Mouse (Mus musculus) hindbrain, embryonic 15.5 days (tissue): ENCODE measurements around the gene Myh2. TPM values are rescaled to one million over a fixed set of nuclear protein-coding genes. Genes with fewer than 3 reads are reported as not detected.

Experiments used
- ATAC-seq: fragments of 200-750 bp; cut with Nextera tagmentation; 2 replicates; pipeline ENCODE4 v1.8.0; 2017; ENCODE audit warnings: low read depth, moderate number of reproducible peaks, moderate TSS enrichment; ENCODE audit not compliant: low FRiP score
- H3K27ac ChIP-seq: fragments of 300-500 bp; sonication (generic); replicated peaks from 2 replicates; pipeline ENCODE4 v1.5.1; 2015; ENCODE audit warnings: mild to moderate bottlenecking, inconsistent platforms
- H3K27me3 ChIP-seq: fragments of 300-500 bp; sonication (generic); 2 replicates; pipeline ENCODE4 v1.6.1; 2015; ENCODE audit warnings: control low read depth, inconsistent platforms
- H3K36me3 ChIP-seq: fragments of 300-500 bp; sonication (generic); 2 replicates; pipeline ENCODE4 v1.6.1; 2015; ENCODE audit warnings: control low read depth, inconsistent platforms
- H3K4me1 ChIP-seq: fragments of 300-500 bp; sonication (generic); replicated peaks from 2 replicates; pipeline ENCODE4 v1.6.1; 2015; ENCODE audit warnings: control low read depth, inconsistent platforms
- H3K4me2 ChIP-seq: fragments of 300-500 bp; sonication (generic); 2 replicates; pipeline ENCODE4 v1.6.1; 2015; ENCODE audit warnings: moderate library complexity, mild to moderate bottlenecking, inconsistent platforms
- H3K4me3 ChIP-seq: fragments of 300-500 bp; sonication (generic); 2 replicates; pipeline ENCODE4 v1.5.1; 2015; ENCODE audit warnings: mild to moderate bottlenecking, inconsistent platforms
- H3K9ac ChIP-seq: fragments of 300-500 bp; sonication (generic); 2 replicates; pipeline ENCODE4 v1.6.1; 2015; ENCODE audit warnings: inconsistent platforms
- H3K9me3 ChIP-seq: fragments of 300-500 bp; sonication (generic); 2 replicates; pipeline ENCODE4 v1.6.1; 2016; ENCODE audit warnings: control low read depth, inconsistent platforms
- WGBS: fragments of 180-500 bp; shearing (Covaris S2); methylation state at CpG from one replicate; pipeline ENCODE4 v1.1.7; 2015; 5-methylcytosine and 5-hydroxymethylcytosine counted together
- polyA plus RNA-seq: library from polyadenylated mRNA; unstranded; fragments of >200 nt; fragmentation: Nextera tagmentation; extraction: Ambion mirVana; gene quantifications from 2 replicates; pipeline ENCODE4 v1.2.1, GENCODE M21; 2015

The Myh2 gene
- 0.17 and 0.29 TPM in 2 replicates for polyA plus RNA-seq

DNA sequence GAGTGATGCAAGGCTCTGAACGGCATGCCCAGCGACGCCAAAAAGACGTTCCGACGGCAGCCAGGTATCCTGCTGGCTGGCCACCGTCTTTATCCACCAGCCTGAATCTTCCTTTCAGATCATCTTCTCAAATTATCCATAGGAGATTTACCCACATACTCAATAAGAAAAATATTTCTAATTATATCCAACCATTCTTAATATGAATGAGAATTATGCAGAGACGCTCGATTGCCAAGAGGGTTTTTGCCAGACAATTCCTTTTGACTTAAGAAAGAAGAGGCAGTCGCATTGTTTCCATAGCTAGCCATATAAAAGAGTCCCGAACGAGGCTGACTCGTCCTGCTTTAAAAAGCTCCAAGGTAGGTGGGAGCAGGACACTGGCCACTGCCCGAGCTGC lies at the start of gene Myh2:
Gene Myh2 (plus strand): TSS at position 301 of the 400 bp plus-strand sequence.
- H3K4me1 ChIP-seq, result no peaks in the 10 kb centered on the region
- H3K27me3 ChIP-seq, result no peaks in the 10 kb centered on the region
- no peak within 1 kb of the TSS for H3K27ac ChIP-seq
- H3K4me3 ChIP-seq, result no peak within 1 kb of the TSS
- H3K9ac ChIP-seq, result no peak within 1 kb of the TSS
- no peaks in the 10 kb centered on the region for H3K9me3 ChIP-seq
- no peaks in the 10 kb centered on the region for H3K36me3 ChIP-seq
- ATAC-seq, result no peak
- WGBS, result 62% methylated on average over 14 of the region's 14 CpGs
- H3K4me2 ChIP-seq, result no peak within 1 kb of the TSS

DNA sequence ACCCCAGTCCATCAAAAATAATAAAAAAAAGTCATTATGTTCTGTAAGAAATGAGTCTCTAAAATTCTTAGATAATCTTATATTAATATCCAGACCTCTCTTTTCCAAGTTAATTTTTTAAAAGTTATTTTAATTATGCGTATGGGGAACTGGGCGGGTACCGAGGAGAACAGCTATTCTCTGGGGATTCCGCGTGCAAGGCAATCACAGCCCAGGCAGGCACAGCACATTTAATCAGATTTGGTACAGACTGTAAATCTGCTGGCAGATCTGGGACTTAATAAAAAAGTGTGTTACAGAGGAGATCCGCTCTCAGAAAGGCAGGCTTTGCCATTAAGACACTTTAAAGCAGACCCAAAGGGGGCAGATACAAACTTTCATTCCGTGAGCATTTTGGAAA lies 45.9 kb upstream of the Myh2 start:
- H3K4me3 ChIP-seq, result no peak overlapping the region
- 0 out of 2 replicates have a peak, but pooled peaks cover 4% of the 10 kb centered on the region for H3K4me1 ChIP-seq
- no peak overlapping the region for H3K27ac ChIP-seq
- no peak overlapping the region for H3K4me2 ChIP-seq
- ATAC-seq, result no peak
- no peaks in the 10 kb centered on the region for H3K9me3 ChIP-seq
- WGBS, result 62% methylated on average over 7 of the region's 7 CpGs
- no peaks in the 10 kb centered on the region for H3K36me3 ChIP-seq
- H3K9ac ChIP-seq, result no peak overlapping the region
- H3K27me3 ChIP-seq, result no peaks in the 10 kb centered on the region

- Histone ChIP-seq H3K4me3 (no peak overlapping the region), H3K9me3 (no peaks in the 10 kb centered on the region), H3K27me3 (no peaks in the 10 kb centered on the region), H3K4me2 (no peak overlapping the region), H3K9ac (no peak overlapping the region), H3K4me1 (0 out of 2 replicates have a peak, but pooled peaks cover 4% of the 10 kb centered on the region), H3K36me3 (no peaks in the 10 kb centered on the region), H3K27ac (no peak overlapping the region)
- no peak for ATAC-seq
- 73% methylated on average over 17 of the region's 17 CpGs for WGBS
These were observed 45.5 kb upstream of the Myh2 start for GRCm38 (mm10) chr11:67125361-67125760.

GRCm38 (mm10) chr11:67133526-67133925 lies 37.3 kb upstream of the Myh2 start:
- no peak overlapping the region for H3K27ac ChIP-seq
- no peaks in the 10 kb centered on the region for H3K9me3 ChIP-seq
- no peak overlapping the region for H3K4me3 ChIP-seq
- H3K36me3 ChIP-seq, result no peaks in the 10 kb centered on the region
- no peak overlapping the region for H3K9ac ChIP-seq
- no peaks in the 10 kb centered on the region for H3K27me3 ChIP-seq
- WGBS, result 77% methylated on average over 2 of the region's 2 CpGs
- no peak overlapping the region for H3K4me2 ChIP-seq
- H3K4me1 ChIP-seq, result no peaks in the 10 kb centered on the region
- ATAC-seq, result no peak

DNA sequence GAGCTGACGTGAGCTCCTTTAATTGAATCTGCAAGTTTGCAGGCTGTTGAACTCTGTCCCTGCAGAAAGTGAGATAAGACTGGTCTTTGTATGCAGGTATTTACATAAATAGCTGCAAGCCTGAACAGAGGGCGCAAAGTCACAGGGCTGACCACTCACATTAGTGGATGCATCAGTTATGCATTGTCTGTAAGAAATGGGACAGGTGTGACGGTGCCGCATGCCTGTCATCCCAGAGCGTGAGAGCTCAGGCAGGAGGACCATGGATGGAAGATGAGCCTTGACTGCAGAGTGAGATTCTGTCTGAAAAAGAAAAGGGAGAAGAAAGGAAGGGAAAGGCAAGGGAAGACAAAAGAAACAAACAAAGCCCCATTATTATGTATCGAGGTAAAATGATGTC lies 36.2 kb upstream of the Myh2 start:
- 71% methylated on average over 6 of the region's 6 CpGs for WGBS

DNA sequence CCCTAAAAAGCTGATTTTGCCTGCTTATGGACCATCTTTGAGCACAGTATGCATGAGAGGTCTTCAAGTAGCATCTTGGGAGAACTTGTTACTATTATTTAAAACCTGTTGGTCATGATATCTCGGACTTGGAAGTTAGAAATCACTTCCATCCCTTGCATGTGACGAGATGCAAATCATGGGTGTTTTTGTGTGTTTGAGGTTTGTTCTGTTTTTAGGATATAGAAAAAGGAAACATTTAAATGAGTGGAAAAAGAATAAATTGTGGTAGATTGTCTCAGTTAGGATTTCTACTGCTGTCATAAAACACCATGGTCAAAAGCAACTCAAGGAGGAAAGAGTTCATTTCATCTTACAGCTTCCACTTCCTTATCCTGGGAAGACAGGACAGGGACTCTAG lies 35.3 kb upstream of the Myh2 start:
- 91% methylated on average over 2 of the region's 2 CpGs for WGBS
- Histone ChIP-seq H3K36me3 (no peaks in the 10 kb centered on the region), H3K4me1 (no peaks in the 10 kb centered on the region), H3K9ac (no peak overlapping the region), H3K27ac (no peak overlapping the region), H3K4me2 (no peak overlapping the region), H3K9me3 (no peaks in the 10 kb centered on the region), H3K4me3 (no peak overlapping the region), H3K27me3 (no peaks in the 10 kb centered on the region)
- ATAC-seq, result no peak

More for the DNA sequence above, 36.2 kb upstream of the Myh2 start:
- no peaks in the 10 kb centered on the region for H3K9me3 ChIP-seq
- no peak overlapping the region for H3K4me2 ChIP-seq
- no peaks in the 10 kb centered on the region for H3K36me3 ChIP-seq
- H3K27me3 ChIP-seq, result no peaks in the 10 kb centered on the region
- no peak overlapping the region for H3K9ac ChIP-seq
- H3K4me1 ChIP-seq, result no peaks in the 10 kb centered on the region
- ATAC-seq, result no peak
- H3K4me3 ChIP-seq, result no peak overlapping the region
- no peak overlapping the region for H3K27ac ChIP-seq

- no peak overlapping the region for H3K27ac ChIP-seq
- no peak for ATAC-seq
- H3K4me2 ChIP-seq, result no peak overlapping the region
- no peaks in the 10 kb centered on the region for H3K27me3 ChIP-seq
- H3K36me3 ChIP-seq, result no peaks in the 10 kb centered on the region
- no peaks in the 10 kb centered on the region for H3K9me3 ChIP-seq
- H3K4me1 ChIP-seq, result no peaks in the 10 kb centered on the region
- 92% methylated on average over 8 of the region's 8 CpGs for whole genome bisulfite sequencing
- H3K9ac ChIP-seq, result no peak overlapping the region
- no peak overlapping the region for H3K4me3 ChIP-seq
These were observed 31.3 kb upstream of the Myh2 start for GRCm38 (mm10) chr11:67139556-67139955.

DNA sequence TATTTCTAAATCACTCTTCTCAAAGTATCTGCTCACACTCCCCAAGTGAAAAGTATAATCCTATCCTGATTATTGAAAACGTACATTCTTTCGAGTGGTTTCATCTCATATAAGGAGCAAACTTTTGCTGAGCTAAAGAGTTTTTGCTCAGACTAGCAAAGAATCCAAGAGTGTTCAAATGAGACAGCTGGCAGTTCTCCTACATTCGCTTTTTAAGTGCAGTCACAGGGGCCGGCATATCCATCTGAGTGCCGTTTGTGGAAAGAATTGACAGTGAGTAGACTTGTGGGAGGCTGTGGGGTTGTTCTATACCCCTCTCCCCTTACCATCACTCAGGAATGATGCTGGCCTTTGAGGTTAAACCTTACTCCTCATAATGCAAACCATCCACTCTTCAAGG lies 30.7 kb upstream of the Myh2 start:
- H3K4me1 ChIP-seq, result no peaks in the 10 kb centered on the region
- H3K27me3 ChIP-seq, result no peaks in the 10 kb centered on the region
- no peaks in the 10 kb centered on the region for H3K9me3 ChIP-seq
- H3K4me3 ChIP-seq, result no peak overlapping the region
- H3K36me3 ChIP-seq, result no peaks in the 10 kb centered on the region
- H3K9ac ChIP-seq, result no peak overlapping the region
- no peak overlapping the region for H3K27ac ChIP-seq
- ATAC-seq, result no peak
- H3K4me2 ChIP-seq, result no peak overlapping the region
- WGBS, result 88% methylated on average over 5 of the region's 5 CpGs

DNA sequence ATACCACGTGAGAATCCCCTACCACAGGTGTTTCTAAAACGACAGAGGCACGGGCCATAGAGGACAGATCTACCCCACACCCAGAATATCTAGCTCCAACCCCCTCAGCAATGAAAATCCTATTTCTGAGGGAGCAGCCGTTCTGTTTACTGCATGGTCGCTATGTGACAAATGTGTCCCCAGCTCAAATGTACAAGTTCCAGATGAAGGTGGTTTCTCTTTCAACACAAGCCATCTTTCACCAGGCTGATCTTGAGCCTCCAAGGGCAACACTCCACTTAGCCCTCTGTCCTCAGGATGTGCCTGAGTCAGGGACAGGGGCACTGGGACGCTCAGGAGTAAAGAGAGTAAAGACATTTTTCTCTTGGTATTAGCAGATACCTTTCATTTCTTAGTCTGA lies 29.8 kb upstream of the Myh2 start:
- H3K9ac ChIP-seq, result no peak overlapping the region
- H3K4me1 ChIP-seq, result no peaks in the 10 kb centered on the region
- no peaks in the 10 kb centered on the region for H3K36me3 ChIP-seq
- H3K4me3 ChIP-seq, result no peak overlapping the region
- WGBS, result 86% methylated on average over 6 of the region's 6 CpGs
- ATAC-seq, result no peak
- no peak overlapping the region for H3K27ac ChIP-seq
- no peaks in the 10 kb centered on the region for H3K27me3 ChIP-seq
- no peak overlapping the region for H3K4me2 ChIP-seq
- H3K9me3 ChIP-seq, result no peaks in the 10 kb centered on the region

GRCm38 (mm10) chr11:67142047-67142446 lies 28.8 kb upstream of the Myh2 start:
- Histone ChIP-seq H3K27me3 (no peaks in the 10 kb centered on the region), H3K4me1 (no peaks in the 10 kb centered on the region), H3K27ac (no peak overlapping the region), H3K4me2 (no peak overlapping the region), H3K9me3 (no peaks in the 10 kb centered on the region), H3K4me3 (no peak overlapping the region), H3K36me3 (no peaks in the 10 kb centered on the region), H3K9ac (no peak overlapping the region)
- 65% methylated on average over 4 of the region's 4 CpGs for WGBS
- ATAC-seq, result no peak

DNA sequence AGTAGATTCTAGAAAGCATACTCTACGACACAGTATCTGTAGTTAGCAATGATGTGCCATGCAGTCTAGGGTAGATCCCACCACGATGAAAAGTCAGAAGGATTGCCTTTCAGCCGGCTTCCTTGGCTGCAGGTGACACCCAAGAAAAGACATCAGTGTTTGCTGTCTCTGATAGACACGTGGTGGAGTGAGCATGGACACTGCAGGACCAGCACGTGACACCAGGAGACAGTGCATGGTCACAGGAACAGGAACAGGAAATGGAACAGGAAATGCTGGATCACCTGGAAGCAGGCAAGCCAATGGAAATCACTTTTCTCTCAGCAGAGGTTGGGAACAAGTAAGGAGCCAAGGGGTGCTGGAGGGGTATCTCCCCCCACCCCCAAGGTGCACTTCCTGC lies 27.8 kb upstream of the Myh2 start:
- H3K9ac ChIP-seq, result no peak overlapping the region
- no peak overlapping the region for H3K4me3 ChIP-seq
- no peaks in the 10 kb centered on the region for H3K27me3 ChIP-seq
- no peaks in the 10 kb centered on the region for H3K36me3 ChIP-seq
- H3K27ac ChIP-seq, result no peak overlapping the region
- H3K4me1 ChIP-seq, result no peaks in the 10 kb centered on the region
- no peak for ATAC-seq
- H3K4me2 ChIP-seq, result no peak overlapping the region
- WGBS, result 89% methylated on average over 5 of the region's 5 CpGs
- no peaks in the 10 kb centered on the region for H3K9me3 ChIP-seq

DNA sequence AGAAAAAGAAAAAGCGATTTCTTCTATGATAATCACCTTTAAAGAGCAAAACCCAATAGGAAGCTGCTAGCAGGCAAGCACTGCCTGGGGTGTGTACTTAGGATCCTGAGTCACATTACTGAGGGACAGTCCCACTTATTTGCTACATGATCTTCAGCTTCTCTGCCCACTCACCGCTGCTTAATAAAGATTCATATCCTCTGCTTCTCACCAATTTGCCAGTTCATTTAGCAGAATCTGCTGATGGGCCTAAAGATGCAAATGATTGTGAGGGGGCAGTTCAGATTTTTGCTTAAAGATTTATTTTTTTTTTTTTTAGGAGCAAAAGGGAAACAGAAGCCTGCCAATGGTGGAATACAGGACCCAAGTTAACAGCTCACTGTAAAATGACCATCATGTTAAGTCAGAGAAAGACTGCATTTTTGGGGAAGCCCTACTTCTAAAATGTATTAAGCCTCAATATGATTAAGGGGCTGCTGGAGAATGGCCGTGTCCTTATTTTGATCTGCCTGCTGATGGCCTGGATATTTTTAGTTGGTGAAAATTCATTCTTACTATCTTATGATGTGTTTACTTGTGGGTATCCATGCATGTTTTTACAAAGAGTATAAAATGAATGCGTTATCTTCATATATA lies 26.8 kb upstream of the Myh2 start:
- Histone ChIP-seq H3K27me3 (no peaks in the 10 kb centered on the region), H3K4me2 (no peak overlapping the region), H3K9ac (no peak overlapping the region), H3K4me3 (no peak overlapping the region), H3K4me1 (no peaks in the 10 kb centered on the region), H3K36me3 (no peaks in the 10 kb centered on the region), H3K9me3 (no peaks in the 10 kb centered on the region), H3K27ac (no peak overlapping the region)
- 83% methylated on average over 4 of the region's 4 CpGs for WGBS
- ATAC-seq, result no peak
